23 mouse cellular contexts compared by ENCODE assay signal in genomic region chr11:52127760-52128159, GRCm38 (mm10). TPM values are rescaled to one million over a fixed set of nuclear protein-coding genes. Genes with fewer than 3 reads are reported as not detected.
DNase-seq lines count a peak whose midpoint lies in the region; ATAC-seq and TF ChIP-seq lines count a peak whose summit lies in the region.
"Had no signal": no experiment of that assay in that cellular context is flagged by ENCODE, and none has a peak within 500 bp of the region (broad histone marks: within the 10 kb centered on the region; RNA-seq: fewer than 3 reads in every experiment).

No protein-coding gene starts in this region.

- no peak overlapping the region for H3K9ac ChIP-seq in embryonic facial prominence, embryonic 14.5 days (ENCODE audit: low read depth, low read length)
- no peak overlapping the region for H3K9ac ChIP-seq in intestine, embryonic 14.5 days (ENCODE audit: low read length)
- H3K9ac ChIP-seq in intestine, embryonic 15.5 days = no peak overlapping the region
- H3K9ac ChIP-seq in liver, embryonic 14.5 days (replicated peaks) = no peak overlapping the region
- H3K9ac ChIP-seq: forebrain, embryonic 15.5 days; heart, embryonic 15.5 days had no signal

- H3K27ac ChIP-seq in embryonic facial prominence, embryonic 14.5 days (replicated peaks; ENCODE audit: low read depth, low read length) = no peak overlapping the region
- no peak overlapping the region for H3K27ac ChIP-seq in embryonic facial prominence, embryonic 10.5 days (replicated peaks)
- no peak overlapping the region for H3K27ac ChIP-seq in intestine, embryonic 14.5 days (ENCODE audit: low read depth)
- no peak overlapping the region for H3K27ac ChIP-seq in intestine, embryonic 15.5 days
- H3K27ac ChIP-seq in liver, embryonic 14.5 days = no peak overlapping the region
- H3K27ac ChIP-seq: heart, adult 2 months; heart, embryonic 15.5 days had no signal

- DNase-seq in embryonic facial prominence, embryonic 14.5 days (ENCODE audit: low spot score) = no peak
- DNase-seq in embryonic facial prominence, embryonic 10.5 days (ENCODE audit: low spot score) = no peak
- peak; percentile 52 for DNase-seq in intestine, embryonic 14.5 days (ENCODE audit: low spot score)
- no peak for DNase-seq in liver, embryonic 14.5 days (ENCODE audit: low read depth in 3 of 3, low spot score in 3 of 3)
- no peak for DNase-seq in liver
- DNase-seq in c-Kit-positive CD71-positive TER-119-positive erythroid progenitor cells, embryonic 14.5 days (ENCODE audit: low spot score) = no peak
- DNase-seq: B cell, adult 2 months; cerebellum, adult 18-20 months; cerebellum, adult 9-11 months; cerebellum, postnatal 36 days; gastrocnemius, postnatal 36 days; heart, adult 2 months; heart, postnatal 14 days had no signal

- TF ChIP-seq CTCF in liver, embryonic 14.5 days (IDR thresholded peaks at IDR 0.05; ENCODE audit: low read depth) = no peak

- peaks cover 38% of the 10 kb centered on the region for H3K36me3 ChIP-seq in embryonic facial prominence, embryonic 14.5 days (ENCODE audit: control insufficient read depth, insufficient read depth, low read length)
- H3K36me3 ChIP-seq in embryonic facial prominence, embryonic 10.5 days (replicated peaks) = peaks cover 54% of the 10 kb centered on the region
- H3K36me3 ChIP-seq in intestine, embryonic 14.5 days (ENCODE audit: control insufficient read depth, insufficient read depth, low read length) = peaks cover 25% of the 10 kb centered on the region
- peaks cover 13% of the 10 kb centered on the region for H3K36me3 ChIP-seq in intestine, embryonic 15.5 days
- peaks cover 23% of the 10 kb centered on the region for H3K36me3 ChIP-seq in liver, embryonic 14.5 days (replicated peaks; ENCODE audit: control insufficient read depth, insufficient read depth, low read depth)

- H3K4me2 ChIP-seq in embryonic facial prominence, embryonic 14.5 days (ENCODE audit: low read depth, low read length) = no peak overlapping the region
- no peak overlapping the region for H3K4me2 ChIP-seq in intestine, embryonic 14.5 days (ENCODE audit: low read length)
- no peak overlapping the region for H3K4me2 ChIP-seq in intestine, embryonic 15.5 days (replicated peaks)
- no peak overlapping the region for H3K4me2 ChIP-seq in liver, embryonic 14.5 days (ENCODE audit: low read depth)
- H3K4me2 ChIP-seq: forebrain, embryonic 15.5 days; heart, embryonic 11.5 days; heart, embryonic 15.5 days had no signal

- ATAC-seq in embryonic facial prominence, embryonic 14.5 days (ENCODE audit: low read depth) = peak; percentile 18; the same call in 1 of the 2 replicates
- no peak for ATAC-seq in intestine, embryonic 14.5 days (replicated peaks; ENCODE audit: low FRiP score, low TSS enrichment, low read depth)
- ATAC-seq in intestine, embryonic 15.5 days = no peak
- peak; percentile 4; the same call in 1 of the 2 replicates for ATAC-seq in liver, embryonic 14.5 days (ENCODE audit: insufficient read depth)
- ATAC-seq: activated CD4-positive, CD25-positive, alpha-beta regulatory T cell, adult 4 months; CD4-positive, CD25-positive, alpha-beta regulatory T cell, adult 4 months; forebrain, embryonic 15.5 days; Patski had no signal

- TF ChIP-seq EP300 in liver, embryonic 14.5 days (IDR thresholded peaks at IDR 0.05; ENCODE audit: low read depth) = no peak

- no peak overlapping the region for H3K4me3 ChIP-seq in embryonic facial prominence, embryonic 14.5 days (ENCODE audit: low read depth, low read length)
- no peak overlapping the region for H3K4me3 ChIP-seq in embryonic facial prominence, embryonic 10.5 days
- no peak overlapping the region for H3K4me3 ChIP-seq in intestine, embryonic 14.5 days (ENCODE audit: low read depth, low read length)
- H3K4me3 ChIP-seq in intestine, embryonic 15.5 days (replicated peaks) = no peak overlapping the region
- H3K4me3 ChIP-seq in liver, embryonic 14.5 days (ENCODE audit: insufficient read depth in 1 of 2, low read depth in 2 of 2, low read length in 2 of 2) = no peak overlapping the region
- H3K4me3 ChIP-seq: forebrain, embryonic 15.5 days; heart, adult 2 months; heart, embryonic 15.5 days had no signal

- H3K9me3 ChIP-seq in embryonic facial prominence, embryonic 14.5 days (ENCODE audit: control insufficient read depth, low read length) = no peaks in the 10 kb centered on the region
- H3K9me3 ChIP-seq in embryonic facial prominence, embryonic 10.5 days = no peaks in the 10 kb centered on the region
- H3K9me3 ChIP-seq in intestine, embryonic 14.5 days (ENCODE audit: control insufficient read depth, low read length) = no peaks in the 10 kb centered on the region
- no peaks in the 10 kb centered on the region for H3K9me3 ChIP-seq in intestine, embryonic 15.5 days
- no peaks in the 10 kb centered on the region for H3K9me3 ChIP-seq in liver, embryonic 14.5 days (ENCODE audit: control insufficient read depth, low read length)
- H3K9me3 ChIP-seq: forebrain, embryonic 15.5 days; heart, embryonic 15.5 days had no signal

- H3K4me1 ChIP-seq in embryonic facial prominence, embryonic 14.5 days (ENCODE audit: control insufficient read depth, insufficient read depth, low read length) = no peaks in the 10 kb centered on the region
- H3K4me1 ChIP-seq in embryonic facial prominence, embryonic 10.5 days = no peaks in the 10 kb centered on the region
- H3K4me1 ChIP-seq in intestine, embryonic 14.5 days (replicated peaks; ENCODE audit: control insufficient read depth, insufficient read depth, low read length) = no peaks in the 10 kb centered on the region
- H3K4me1 ChIP-seq in intestine, embryonic 15.5 days (replicated peaks) = no peaks in the 10 kb centered on the region
- peaks cover 0 to 5% of the 10 kb centered on the region in 2 experiments; a peak in 1 of 4 replicates for H3K4me1 ChIP-seq in liver, embryonic 14.5 days (replicated peaks; ENCODE audit: control insufficient read depth in 2 of 2, insufficient read depth in 2 of 2, low read length in 1 of 2)
- H3K4me1 ChIP-seq: forebrain, embryonic 15.5 days had no signal

- 76% methylated on average over 5 of the region's 5 CpGs for WGBS in embryonic facial prominence, embryonic 14.5 days
- WGBS in embryonic facial prominence, embryonic 10.5 days = 73% methylated on average over 5 of the region's 5 CpGs
- 76% methylated on average over 5 of the region's 5 CpGs for WGBS in intestine, embryonic 14.5 days
- 70% methylated on average over 5 of the region's 5 CpGs for WGBS in intestine, embryonic 15.5 days
- 72% methylated on average over 5 of the region's 5 CpGs for WGBS in liver, embryonic 14.5 days (ENCODE audit: insufficient replicate concordance)

- no peaks in the 10 kb centered on the region for H3K27me3 ChIP-seq in embryonic facial prominence, embryonic 14.5 days (replicated peaks; ENCODE audit: control insufficient read depth, insufficient read depth, low read length)
- no peaks in the 10 kb centered on the region for H3K27me3 ChIP-seq in embryonic facial prominence, embryonic 10.5 days (replicated peaks; ENCODE audit: low read depth, poor library complexity, severe bottlenecking)
- H3K27me3 ChIP-seq in intestine, embryonic 14.5 days (replicated peaks; ENCODE audit: control insufficient read depth, insufficient read depth, low read length) = no peaks in the 10 kb centered on the region
- H3K27me3 ChIP-seq in intestine, embryonic 15.5 days (replicated peaks) = no peaks in the 10 kb centered on the region
- no peaks in the 10 kb centered on the region for H3K27me3 ChIP-seq in liver, embryonic 14.5 days (ENCODE audit: control insufficient read depth, insufficient read depth, low read length)
- H3K27me3 ChIP-seq: forebrain, embryonic 15.5 days; heart, embryonic 15.5 days; Patski had no signal

RNA-seq across cellular contexts. Expression of gene Olfr1373, which starts 17.6 kb away (rescaled TPM):
- not detected in 2 replicates for polyA plus RNA-seq in embryonic facial prominence, embryonic 14.5 days (2014; fragmentation: Nextera tagmentation; extraction: Ambion mirVana)
- not detected in 2 replicates for polyA plus RNA-seq in embryonic facial prominence, embryonic 10.5 days (2016; fragmentation: Nextera tagmentation; extraction: Ambion mirVana)
- polyA plus RNA-seq in intestine, embryonic 14.5 days (2014; fragmentation: Nextera tagmentation; extraction: Ambion mirVana) = not detected in 2 replicates
- polyA plus RNA-seq in intestine, embryonic 15.5 days (2015; fragmentation: Nextera tagmentation; extraction: Ambion mirVana) = not detected in 2 replicates
- polyA plus RNA-seq in liver, embryonic 14.5 days (2012; rRNA removed) = not detected in 2 replicates
- not detected in 2 replicates for polyA plus RNA-seq in liver, embryonic 14.5 days (2014; fragmentation: Nextera tagmentation; extraction: Ambion mirVana)
- polyA plus RNA-seq: activated CD4-positive, CD25-positive, alpha-beta regulatory T cell, adult 4 months; CD4-positive, CD25-positive, alpha-beta regulatory T cell, adult 4 months; embryonic facial prominence, embryonic 11.5 days; forebrain, embryonic 11.5 days; forebrain, embryonic 15.5 days; heart, adult 2 months; heart, embryonic 11.5 days; heart, embryonic 15.5 days; hindbrain, embryonic 16.5 days; Patski had no signal

RNA-seq across cellular contexts. Expression of gene Ppp2ca, which starts 29.3 kb away (rescaled TPM):
- 91.2 and 95.4 TPM in 2 replicates for polyA plus RNA-seq in embryonic facial prominence, embryonic 14.5 days (2014; fragmentation: Nextera tagmentation; extraction: Ambion mirVana)
- 80.3 and 84.7 TPM in 2 replicates for polyA plus RNA-seq in embryonic facial prominence, embryonic 10.5 days (2016; fragmentation: Nextera tagmentation; extraction: Ambion mirVana)
- polyA plus RNA-seq in intestine, embryonic 14.5 days (2014; fragmentation: Nextera tagmentation; extraction: Ambion mirVana) = 83.9 and 87.8 TPM in 2 replicates
- polyA plus RNA-seq in intestine, embryonic 15.5 days (2015; fragmentation: Nextera tagmentation; extraction: Ambion mirVana) = 64.8 and 69.3 TPM in 2 replicates
- polyA plus RNA-seq in liver, embryonic 14.5 days (2012; rRNA removed) = 18.8 and 24.0 TPM in 2 replicates
- 37.5 and 41.6 TPM in 2 replicates for polyA plus RNA-seq in liver, embryonic 14.5 days (2014; fragmentation: Nextera tagmentation; extraction: Ambion mirVana)

Comparison
In these comparisons a context has a peak if more than half of its experiments do, and no peak if none do; other contexts are left out.
1. ATAC-seq: peak in embryonic facial prominence, embryonic 14.5 days (single experiment) and liver, embryonic 14.5 days (single experiment); none in intestine, embryonic 14.5 days (single experiment) and intestine, embryonic 15.5 days (single experiment).